Mouse (Mus musculus) lung, embryonic 14.5 days (tissue): ENCODE measurements around the gene Txnip. TPM values are rescaled to one million over a fixed set of nuclear protein-coding genes. Genes with fewer than 3 reads are reported as not detected.

Experiments
- ATAC-seq: fragments of 200-750 bp; cut with Nextera tagmentation; 2 replicates; pipeline ENCODE4 v1.8.0; 2017; ENCODE audit warnings: mild to moderate bottlenecking, moderate TSS enrichment, moderate library complexity; ENCODE audit not compliant: insufficient read depth
- DNase-seq: peaks from one replicate; pipeline ENCODE4 v3.0.0-alpha.2; 2015
- H3K27ac ChIP-seq: fragments of 300-500 bp; sonication (generic); 2 replicates; pipeline ENCODE4 v1.5.1; 2014; ENCODE audit warnings: low read depth, mild to moderate bottlenecking, moderate library complexity
- H3K27me3 ChIP-seq: fragments of 300-500 bp; sonication (generic); 2 replicates; pipeline ENCODE4 v1.6.1; 2014; ENCODE audit warnings: low read length, control low read depth; ENCODE audit not compliant: insufficient read depth
- H3K36me3 ChIP-seq: fragments of 300-500 bp; sonication (generic); 2 replicates; pipeline ENCODE4 v1.6.1; 2014; ENCODE audit warnings: control low read depth; ENCODE audit not compliant: insufficient read depth
- H3K4me1 ChIP-seq: fragments of 300-500 bp; sonication (generic); 2 replicates; pipeline ENCODE4 v1.6.1; 2014; ENCODE audit warnings: antibody characterized with exemption, control low read depth; ENCODE audit not compliant: insufficient read depth
- H3K4me2 ChIP-seq: fragments of 300-500 bp; sonication (generic); 2 replicates; pipeline ENCODE4 v1.6.1; 2014; ENCODE audit warnings: mild to moderate bottlenecking
- H3K4me3 ChIP-seq: fragments of 300-500 bp; sonication (generic); 2 replicates; pipeline ENCODE4 v1.5.1; 2014; ENCODE audit warnings: low read depth, low read length
- H3K9ac ChIP-seq: fragments of 300-500 bp; sonication (generic); 2 replicates; pipeline ENCODE4 v1.6.1; 2014
- H3K9me3 ChIP-seq: fragments of 300-500 bp; sonication (generic); 2 replicates; pipeline ENCODE4 v1.6.1; 2016; ENCODE audit warnings: low read depth, low read length, control low read depth
- CTCF ChIP-seq: IDR thresholded peaks from 2 replicates; pipeline ENCODE4 v1.5.1; 2016; ENCODE audit warnings: antibody characterized with exemption, low read depth
- WGBS: fragments of 180-500 bp; shearing (Covaris S2); extraction: QIAGEN DNeasy Blood & Tissue Kit; methylation state at CpG from one replicate; pipeline ENCODE4 v1.1.7; 2014; 5-methylcytosine and 5-hydroxymethylcytosine counted together
- polyA plus RNA-seq: library from polyadenylated mRNA; unstranded; fragments of >200 nt; fragmentation: Nextera tagmentation; extraction: Ambion mirVana; gene quantifications from 2 replicates; pipeline ENCODE4 v1.2.1, GENCODE M21; 2014

The Txnip gene
- polyA plus RNA-seq, 1 experiment from 2014 or later, result 77.2 TPM

GRCm38 (mm10) chr3:96542554-96542953, 15.2 kb upstream of the Txnip start:
- no peaks in the 10 kb centered on the region for H3K36me3 ChIP-seq
- no peaks in the 10 kb centered on the region for H3K27me3 ChIP-seq
- no peak overlapping the region for H3K4me2 ChIP-seq
- no peaks in the 10 kb centered on the region for H3K9me3 ChIP-seq
- no peak for DNase-seq
- no peak overlapping the region for H3K4me3 ChIP-seq
- 68% methylated on average over 8 of the region's 8 CpGs for WGBS
- TF ChIP-seq CTCF, result no peak
- H3K27ac ChIP-seq, result no peak overlapping the region
- no peak overlapping the region for H3K9ac ChIP-seq
- H3K4me1 ChIP-seq, result no peaks in the 10 kb centered on the region
- no peak for ATAC-seq

- Histone ChIP-seq H3K9ac (no peak overlapping the region), H3K36me3 (no peaks in the 10 kb centered on the region), H3K4me3 (no peak overlapping the region), H3K27me3 (no peaks in the 10 kb centered on the region), H3K9me3 (no peaks in the 10 kb centered on the region), H3K4me2 (no peak overlapping the region), H3K4me1 (no peaks in the 10 kb centered on the region), H3K27ac (no peak overlapping the region)
- DNase-seq (no peak), ATAC-seq (no peak)
- TF ChIP-seq CTCF, result no peak
- 72% methylated on average over 11 of the region's 11 CpGs for WGBS
These were observed 14.4 kb upstream of the Txnip start for GRCm38 (mm10) chr3:96543345-96543744.

DNA sequence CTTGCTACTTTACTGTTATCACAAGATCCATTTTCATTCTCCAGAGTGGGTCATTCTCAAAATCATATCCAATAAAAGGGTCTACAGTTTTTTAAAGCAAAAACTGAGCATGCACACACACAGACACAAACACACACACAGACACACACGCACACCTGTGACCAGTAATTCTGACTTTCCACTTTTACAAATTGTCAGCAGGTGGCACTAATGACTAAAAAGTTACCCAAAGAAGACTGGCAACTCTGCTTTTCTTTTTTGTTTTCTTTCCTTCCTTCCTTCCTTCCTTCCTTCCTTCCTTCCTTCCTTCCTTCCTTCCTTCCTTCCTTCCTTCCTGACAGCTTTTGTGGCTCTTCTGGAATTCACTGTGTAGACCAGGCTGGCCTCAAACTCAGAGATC, 12.2 kb upstream of the Txnip start:
- H3K9me3 ChIP-seq, result no peaks in the 10 kb centered on the region

DNA sequence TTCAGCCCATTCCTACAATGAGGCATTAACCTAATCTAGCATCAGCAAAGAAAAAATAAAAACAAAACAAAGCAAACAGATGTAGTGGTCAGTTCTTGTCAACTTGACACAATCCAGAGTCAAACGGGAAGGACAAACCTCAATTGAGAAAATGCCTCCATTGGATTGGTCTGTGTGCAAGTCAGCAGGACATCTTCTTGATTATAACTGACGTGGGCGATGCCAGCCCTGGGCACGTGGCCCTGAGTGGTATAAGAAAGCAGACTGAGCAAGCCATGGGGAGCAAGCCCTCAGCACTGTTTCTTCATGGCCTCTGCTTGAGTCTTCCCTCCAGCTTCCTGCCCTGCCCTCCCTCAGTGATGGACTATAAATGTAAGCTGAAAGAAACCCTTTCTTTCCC, 10.9 kb upstream of the Txnip start:
- TF ChIP-seq CTCF, result no peak
- H3K9me3 ChIP-seq, result no peaks in the 10 kb centered on the region
- no peaks in the 10 kb centered on the region for H3K27me3 ChIP-seq
- ATAC-seq (no peak), DNase-seq (no peak)
- H3K9ac ChIP-seq, result no peak overlapping the region
- H3K4me1 ChIP-seq, result no peaks in the 10 kb centered on the region
- no peaks in the 10 kb centered on the region for H3K36me3 ChIP-seq
- H3K4me2 ChIP-seq, result no peak overlapping the region
- H3K4me3 ChIP-seq, result no peak overlapping the region
- WGBS, result 45% methylated on average over 4 of the region's 4 CpGs
- H3K27ac ChIP-seq, result no peak overlapping the region

More for the DNA sequence above, 12.2 kb upstream of the Txnip start:
- 40% methylated on average over 1 of the region's 1 CpGs for WGBS
- Histone ChIP-seq H3K27me3 (no peaks in the 10 kb centered on the region), H3K4me2 (no peak overlapping the region), H3K36me3 (no peaks in the 10 kb centered on the region), H3K27ac (no peak overlapping the region), H3K4me3 (no peak overlapping the region), H3K4me1 (no peaks in the 10 kb centered on the region), H3K9ac (no peak overlapping the region)
- TF ChIP-seq CTCF, result peak; percentile 40
- DNase-seq (no peak), ATAC-seq (no peak)

DNA sequence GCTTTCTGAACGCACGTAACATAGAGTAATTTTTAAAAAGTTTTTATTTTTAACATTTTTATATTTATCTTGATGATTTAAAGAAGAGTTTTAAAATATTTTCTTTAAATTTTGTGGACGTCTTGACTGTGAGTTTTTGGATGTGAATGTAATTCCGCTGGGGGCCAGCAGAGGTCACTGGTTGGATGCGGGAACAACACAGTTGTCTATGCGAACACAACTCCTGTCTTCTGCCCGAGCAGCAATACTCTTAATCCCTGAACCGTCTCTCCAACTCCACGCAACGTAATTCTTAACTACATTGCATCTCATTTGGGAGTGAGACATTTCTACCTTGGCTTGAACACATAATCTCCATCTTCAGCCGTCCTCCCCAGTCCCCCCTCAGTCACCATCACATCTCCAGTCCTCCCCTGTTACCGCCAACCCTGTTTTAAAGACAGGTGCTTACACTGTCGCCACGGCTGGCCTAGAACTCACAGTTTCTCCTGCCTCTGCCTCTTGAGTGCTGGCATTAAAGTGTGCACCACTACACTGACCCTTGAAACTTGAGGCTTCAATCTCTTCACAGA, 10.3 kb upstream of the Txnip start:
- WGBS, result 8% methylated on average over 14 of the region's 14 CpGs
- Histone ChIP-seq H3K4me2 (peak overlapping the region; percentile 33; the same call in 1 of the 2 replicates), H3K27me3 (no peaks in the 10 kb centered on the region), H3K4me1 (no peaks in the 10 kb centered on the region), H3K9me3 (no peaks in the 10 kb centered on the region), H3K4me3 (no peak overlapping the region), H3K9ac (no peak overlapping the region), H3K36me3 (no peaks in the 10 kb centered on the region), H3K27ac (no peak overlapping the region)
- ATAC-seq (peak; percentile 55; the same call in 1 of the 2 replicates), DNase-seq (peak; percentile 87)
- TF ChIP-seq CTCF, result peak; percentile 82

DNA sequence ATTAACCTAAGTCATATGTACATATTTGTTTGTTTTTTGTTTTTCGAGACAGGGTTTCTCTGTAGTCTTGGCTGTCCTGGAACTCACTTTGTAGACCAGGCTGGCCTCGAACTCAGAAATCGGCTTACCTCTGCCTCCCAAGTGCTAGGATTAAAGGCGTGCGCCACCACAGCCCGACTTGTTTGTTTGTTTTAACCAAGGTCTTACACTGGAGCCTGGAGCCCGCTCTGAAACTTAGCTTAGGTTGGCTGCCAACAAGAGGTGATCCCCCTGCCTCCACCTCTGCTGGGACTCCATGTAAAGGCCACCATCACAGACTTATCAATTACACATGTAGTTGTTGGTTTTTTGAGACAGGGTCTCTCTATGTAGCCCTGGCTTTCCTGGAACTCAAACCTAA, 8.9 kb upstream of the Txnip start:
- ATAC-seq (no peak), DNase-seq (no peak)
- H3K36me3 ChIP-seq, result no peaks in the 10 kb centered on the region
- H3K27ac ChIP-seq, result no peak overlapping the region
- H3K4me3 ChIP-seq, result no peak overlapping the region
- no peaks in the 10 kb centered on the region for H3K9me3 ChIP-seq
- no peaks in the 10 kb centered on the region for H3K27me3 ChIP-seq
- no peak overlapping the region for H3K9ac ChIP-seq
- no peaks in the 10 kb centered on the region for H3K4me1 ChIP-seq
- H3K4me2 ChIP-seq, result no peak overlapping the region
- WGBS, result 72% methylated on average over 7 of the region's 7 CpGs
- no peak for TF ChIP-seq CTCF

DNA sequence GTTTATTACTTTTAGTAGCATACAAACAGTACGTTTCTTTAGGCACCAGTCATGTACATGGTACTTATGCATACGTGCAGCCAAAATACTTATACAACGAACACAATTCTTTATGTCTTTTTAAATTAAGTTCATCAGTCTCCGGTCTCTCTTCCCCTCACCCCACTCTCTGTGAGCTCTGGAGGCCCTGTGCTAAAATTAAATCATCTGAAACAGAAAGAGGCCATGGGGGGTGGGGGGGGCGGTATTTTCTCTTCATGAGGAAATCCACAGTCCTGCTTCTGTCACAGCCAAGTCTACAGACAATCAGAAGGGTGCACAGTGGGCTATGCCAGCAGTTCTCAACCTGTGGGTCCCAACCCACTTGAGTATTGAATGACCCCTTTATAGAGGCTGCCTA, 8.4 kb upstream of the Txnip start:
- no peak for DNase-seq
- no peak for TF ChIP-seq CTCF
- Histone ChIP-seq H3K27ac (no peak overlapping the region), H3K36me3 (no peaks in the 10 kb centered on the region), H3K9me3 (no peaks in the 10 kb centered on the region), H3K4me3 (no peak overlapping the region), H3K9ac (no peak overlapping the region), H3K4me1 (no peaks in the 10 kb centered on the region), H3K4me2 (no peak overlapping the region), H3K27me3 (no peaks in the 10 kb centered on the region)
- 74% methylated on average over 5 of the region's 5 CpGs for WGBS
- no peak for ATAC-seq
